In the genomic region with DNA sequence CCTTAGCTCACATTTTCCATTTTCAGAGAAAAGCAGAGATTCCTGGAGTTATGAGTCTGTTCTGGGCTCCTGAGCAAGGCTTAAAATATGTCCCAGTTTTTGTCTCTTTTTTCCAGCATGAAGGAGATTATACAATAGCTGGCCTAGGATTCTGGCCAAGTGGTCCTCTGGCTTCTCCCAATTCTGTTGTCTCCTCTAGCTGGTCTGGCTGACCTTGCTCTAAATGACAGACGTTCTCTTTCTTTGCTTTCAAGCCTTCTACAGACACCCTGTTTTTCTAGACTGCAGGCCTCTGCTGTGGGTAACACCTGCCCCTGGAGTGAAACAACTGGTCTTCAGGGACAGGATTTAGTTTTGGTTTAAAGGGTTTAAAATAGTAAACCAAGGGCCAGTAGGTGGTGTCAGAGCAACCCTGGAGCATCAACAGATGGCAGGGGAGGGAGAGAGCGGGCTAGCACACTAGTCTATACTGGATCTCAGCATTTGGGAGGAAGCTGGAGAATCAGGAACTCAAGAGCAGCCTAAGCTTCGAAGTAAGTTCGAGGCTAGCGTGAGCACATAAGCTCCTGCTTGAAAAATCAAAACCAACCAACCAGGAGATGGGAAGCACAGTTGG, we compare ENCODE assay signal across 10 mouse cellular contexts. TPM values are rescaled to one million over a fixed set of nuclear protein-coding genes. Genes with fewer than 3 reads are reported as not detected.
DNase-seq lines count a peak whose midpoint lies in the region; ATAC-seq and TF ChIP-seq lines count a peak whose summit lies in the region.
"Had no signal": no experiment of that assay in that cellular context is flagged by ENCODE, and none has a peak within 500 bp of the region (broad histone marks: within the 10 kb centered on the region; RNA-seq: fewer than 3 reads in every experiment).

No protein-coding gene starts in this region.

- DNase-seq in heart, adult 2 months = peak in 1 of 2 experiments; percentile 39
- peak; percentile 25 for DNase-seq in ovary, postnatal 36 days (ENCODE audit: low spot score)
- no peak for DNase-seq in ovary, adult 18-20 months (ENCODE audit: low spot score)
- peak; percentile 78 for DNase-seq in cerebellum, adult 9-10 months
- peak; percentile 23 for DNase-seq in lung, postnatal 25 days (ENCODE audit: low spot score)
- no peak for DNase-seq in spleen, adult 12 weeks (ENCODE audit: low spot score)
- DNase-seq in layer of hippocampus, adult 9-10 months (ENCODE audit: low spot score) = no peak

- TF ChIP-seq EP300 in heart, adult 2 months (IDR thresholded peaks at IDR 0.05; ENCODE audit: insufficient read depth, low read depth, low read length) = 0 out of 2 replicates have a peak, but pooled peaks have one; percentile 9

- peak; percentile 25; the same call in 1 of the 2 replicates for TF ChIP-seq CTCF in heart, adult 2 months (IDR thresholded peaks at IDR 0.05)

- H3K4me3 ChIP-seq in heart, adult 2 months = no peak overlapping the region
- no peak overlapping the region for H3K4me3 ChIP-seq in heart, embryonic 12.5 days
- H3K4me3 ChIP-seq: embryonic facial prominence, embryonic 12.5 days had no signal

- no peaks in the 10 kb centered on the region for H3K79me2 ChIP-seq in heart, adult 2 months (replicated peaks; ENCODE audit: control insufficient read depth, insufficient read depth, low read length)

- H3K36me3 ChIP-seq in heart, adult 2 months (ENCODE audit: control insufficient read depth, insufficient read depth, low read length) = no peaks in the 10 kb centered on the region
- no peaks in the 10 kb centered on the region for H3K36me3 ChIP-seq in heart, embryonic 12.5 days
- H3K36me3 ChIP-seq: embryonic facial prominence, embryonic 12.5 days had no signal

- no peak for ATAC-seq in heart, embryonic 12.5 days (ENCODE audit: insufficient number of reproducible peaks, low FRiP score)
- ATAC-seq: Patski had no signal

- WGBS in heart, adult 2 months = 61% methylated on average over 5 of the region's 5 CpGs
- 60% methylated on average over 5 of the region's 5 CpGs for WGBS in heart, embryonic 12.5 days

- H3K9me3 ChIP-seq in heart, embryonic 12.5 days (replicated peaks) = no peaks in the 10 kb centered on the region
- H3K9me3 ChIP-seq: embryonic facial prominence, embryonic 12.5 days had no signal

- H3K9ac ChIP-seq in heart, adult 2 months (ENCODE audit: low read depth, low read length) = no peak overlapping the region
- no peak overlapping the region for H3K9ac ChIP-seq in heart, embryonic 12.5 days
- H3K9ac ChIP-seq: embryonic facial prominence, embryonic 12.5 days had no signal

- peak overlapping the region; percentile 55; the same call in 1 of the 2 replicates for H3K27ac ChIP-seq in heart, adult 2 months
- H3K27ac ChIP-seq in heart, embryonic 12.5 days (ENCODE audit: poor library complexity, severe bottlenecking) = no peak overlapping the region
- H3K27ac ChIP-seq: embryonic facial prominence, embryonic 12.5 days had no signal

- no peak overlapping the region for H3K4me2 ChIP-seq in heart, embryonic 12.5 days
- H3K4me2 ChIP-seq: embryonic facial prominence, embryonic 12.5 days had no signal

- no peak for TF ChIP-seq POLR2A in heart, adult 2 months (IDR thresholded peaks at IDR 0.05; ENCODE audit: insufficient read depth, low read depth, low read length)

- H3K4me1 ChIP-seq in heart, adult 2 months (ENCODE audit: control insufficient read depth, insufficient read depth, low read length) = peaks cover 2% of the 10 kb centered on the region; the same call in 1 of the 2 replicates
- no peaks in the 10 kb centered on the region for H3K4me1 ChIP-seq in heart, embryonic 12.5 days (replicated peaks)
- H3K4me1 ChIP-seq: embryonic facial prominence, embryonic 12.5 days had no signal

- intact Hi-C loops in heart, adult 2 months (cut with DNase I) = loop anchor here (1.0 to 5.0 kb wide), 4 partner anchors 22 to 149 kb away; no protein-coding TSS in a partner anchor

- no peaks in the 10 kb centered on the region for H3K27me3 ChIP-seq in heart, adult 2 months (ENCODE audit: control insufficient read depth, insufficient read depth, low read length)
- H3K27me3 ChIP-seq in heart, embryonic 12.5 days (replicated peaks) = no peaks in the 10 kb centered on the region
- H3K27me3 ChIP-seq: embryonic facial prominence, embryonic 12.5 days; Patski had no signal

RNA-seq across cellular contexts. Expression of a gene that starts 12.4 kb away (rescaled TPM):
- total RNA-seq in heart, adult 2 months (2021) = 100 to 1,000 TPM in 1 of 2 experiments, 10 to 100 TPM in 1; 98.8 to 114 TPM
- 18.0 and 32.2 TPM in 2 replicates for polyA plus RNA-seq in heart, adult 2 months (2012; rRNA removed)
- 44.6 and 45.2 TPM in 2 replicates for polyA plus RNA-seq in heart, embryonic 12.5 days (2016; fragmentation: Nextera tagmentation; extraction: Ambion mirVana)

RNA-seq across cellular contexts. Expression of a gene that starts 16.7 kb away (rescaled TPM):
- 1 to 10 TPM; 3.0 to 4.8 TPM for total RNA-seq in heart, adult 2 months (2021)
- 4.8 and 10.1 TPM in 2 replicates for polyA plus RNA-seq in heart, adult 2 months (2012; rRNA removed)
- polyA plus RNA-seq in heart, embryonic 12.5 days (2016; fragmentation: Nextera tagmentation; extraction: Ambion mirVana) = 0.17 TPM in 1 of 2 replicates, not detected in the other
- polyA plus RNA-seq: Patski had no signal

Comparison
In these comparisons a context has a peak if more than half of its experiments do, and no peak if none do; other contexts are left out.
1. DNase-seq: peak in ovary, postnatal 36 days (single experiment), cerebellum, adult 9-10 months (single experiment) and lung, postnatal 25 days (single experiment); none in ovary, adult 18-20 months (single experiment), spleen, adult 12 weeks (single experiment) and layer of hippocampus, adult 9-10 months (single experiment).